Mouse (Mus musculus): ENCODE results near the gene Mink1. TPM values are rescaled to one million over a fixed set of nuclear protein-coding genes. Genes with fewer than 3 reads are reported as not detected.
A peak's percentile ranks its signal among the peaks of the same experiment; 100 is the strongest.

Mink1 gene
- total RNA-seq, 2 experiments from 2014 or later: 350 to 366 TPM

DNA sequence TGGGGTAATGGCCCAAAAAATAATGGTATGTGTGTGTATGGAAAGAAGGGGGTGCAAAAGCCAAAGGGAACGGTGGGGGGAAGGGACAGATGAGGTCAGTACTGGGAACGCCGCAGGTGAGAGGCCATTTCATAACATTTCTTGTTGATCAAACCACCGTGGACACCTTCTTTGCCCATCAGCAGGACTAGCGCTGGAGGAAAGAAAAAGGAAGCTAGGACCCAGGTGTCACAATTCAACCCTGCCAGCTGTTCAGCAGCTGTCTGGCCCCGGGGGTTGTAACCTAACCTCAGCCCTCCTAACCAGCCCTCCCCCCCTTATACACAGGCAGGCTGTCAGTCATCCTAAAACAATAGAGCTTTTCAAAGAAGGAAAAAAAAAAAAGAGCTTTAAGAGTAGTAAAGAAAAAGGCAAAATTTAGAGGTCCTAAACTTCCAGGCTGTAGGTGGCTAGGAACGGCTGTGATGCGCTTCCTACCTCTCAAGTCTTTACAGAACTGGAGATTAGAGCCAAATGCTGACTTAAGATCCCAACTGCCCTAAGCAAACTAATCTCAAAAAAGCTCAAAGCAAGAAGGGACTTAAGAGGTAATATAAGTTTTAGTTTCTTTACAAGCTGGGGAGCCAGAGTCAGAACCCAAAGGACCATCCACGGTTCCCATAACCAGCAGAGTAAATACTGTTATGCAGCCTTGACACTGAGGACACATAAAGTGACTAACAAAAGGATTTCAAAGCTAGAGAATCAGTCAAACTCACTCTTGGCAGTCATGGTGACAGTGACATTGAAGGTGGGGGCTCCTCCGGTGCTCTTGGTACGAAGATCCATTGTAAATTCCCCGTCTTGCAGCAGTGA, 89.6 kb downstream of the Mink1 start:
- no peak for DNase-seq (ENCODE audit: low spot score in 2 of 2)

DNA sequence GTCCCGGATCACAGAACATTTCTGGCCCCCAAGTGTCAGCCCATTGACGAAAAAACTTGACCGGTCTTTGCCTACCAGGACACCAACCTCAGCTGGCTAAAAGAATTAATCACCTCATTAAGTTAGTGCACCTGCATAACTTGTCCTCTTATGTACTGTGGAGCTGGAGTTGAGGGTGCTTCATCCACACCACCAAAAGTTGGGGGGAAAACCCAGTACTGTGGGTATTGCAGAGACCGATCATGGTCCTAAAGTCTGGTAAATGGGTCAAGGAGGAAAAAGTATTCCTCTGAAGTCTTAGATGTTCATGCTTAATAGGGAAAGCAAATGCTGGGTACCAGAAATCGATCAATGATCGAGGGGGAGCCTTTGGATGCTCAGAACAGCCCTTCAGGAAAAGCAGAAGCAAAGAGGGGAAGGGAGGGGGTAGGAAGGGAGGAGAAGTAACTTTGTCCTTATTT, 90.2 kb downstream of the Mink1 start:
- DNase-seq (ENCODE audit: low spot score in 2 of 2): no peak

DNA sequence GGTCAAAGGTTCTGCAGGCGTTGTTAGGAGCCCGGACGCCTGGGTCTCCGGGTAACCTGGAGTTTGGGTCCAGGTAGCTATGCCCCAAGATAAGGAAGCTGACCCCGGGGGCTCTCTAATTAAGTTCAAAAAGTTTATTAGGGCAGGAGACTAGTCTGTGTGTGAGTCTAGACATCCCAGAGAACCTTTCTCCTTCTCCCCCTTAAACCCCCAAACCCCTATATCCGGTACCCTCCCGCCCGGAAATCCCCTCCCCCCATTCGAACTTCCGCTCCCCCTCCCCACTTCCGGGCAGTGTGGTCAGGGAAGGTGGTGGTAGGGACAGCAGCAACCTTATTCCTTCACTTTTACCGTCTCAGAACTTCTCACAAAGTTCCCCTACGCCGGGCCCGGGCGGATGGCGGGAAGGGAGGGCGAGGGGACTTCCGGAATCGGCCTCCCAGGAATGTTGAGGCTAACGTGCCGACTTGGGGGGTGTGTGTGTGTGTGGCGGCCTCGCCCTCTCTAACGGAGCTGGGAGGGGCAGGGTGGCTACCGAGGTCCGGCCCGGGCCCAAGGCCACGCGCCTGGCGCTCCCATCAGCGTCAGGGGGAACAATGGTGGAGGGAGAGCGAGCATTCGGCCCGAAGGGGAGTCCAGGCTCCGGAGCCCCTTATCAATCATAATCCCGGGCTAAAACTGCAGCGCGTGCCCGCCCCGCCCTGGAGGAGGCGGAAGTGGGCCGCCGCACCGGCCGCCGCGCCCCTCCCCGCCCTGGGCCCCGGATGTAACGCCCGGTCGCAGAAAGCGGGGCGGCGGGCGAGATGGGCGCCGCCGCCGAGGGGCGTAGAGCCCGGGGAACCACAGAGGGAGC, 90.9 kb downstream of the Mink1 start:
- DNase-seq (ENCODE audit: low spot score in 2 of 2): peak in 1 of 2 experiments; percentile 46

DNA sequence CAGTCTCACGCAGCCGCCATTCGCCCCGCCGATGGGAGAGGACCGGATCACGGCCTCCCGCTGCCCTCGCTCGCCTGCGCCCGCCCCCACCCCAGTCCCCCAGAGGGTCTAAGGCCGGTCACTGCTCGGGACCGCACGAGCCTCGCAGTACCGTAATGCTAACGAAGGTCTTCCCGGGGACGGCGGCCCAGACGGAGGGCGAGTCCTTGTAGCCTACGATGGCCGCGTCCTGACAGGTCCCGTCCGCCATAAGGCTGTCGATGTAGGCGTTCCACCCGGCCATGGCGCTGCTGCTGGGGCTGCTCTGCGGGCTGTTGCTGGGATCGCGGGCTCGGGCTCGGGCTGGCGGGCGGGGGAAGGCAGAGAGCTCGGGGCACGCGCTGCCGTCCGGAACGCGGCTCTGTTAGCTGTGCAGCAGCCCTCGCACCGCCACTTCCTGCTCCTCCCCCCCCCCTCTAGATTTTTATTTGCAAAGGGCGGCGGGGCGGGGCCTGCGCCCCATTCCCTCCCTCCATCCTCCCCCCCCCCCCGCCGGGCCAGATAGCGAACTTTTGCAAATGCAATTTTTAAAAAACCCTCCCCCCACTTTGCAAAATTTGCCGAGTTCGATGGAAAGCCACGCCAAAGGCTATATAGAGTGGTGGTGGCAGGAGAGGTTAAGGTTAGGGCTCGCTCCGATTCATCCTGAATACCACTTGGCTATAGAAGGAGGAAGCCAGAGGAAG, 91.7 kb downstream of the Mink1 start, which contains the start of gene Pfn1:
TSS of gene Pfn1 (minus strand) at position 447 of the 725 bp plus-strand sequence.
- peak; percentile 62 to 73 for DNase-seq (ENCODE audit: low spot score in 2 of 2)

DNA sequence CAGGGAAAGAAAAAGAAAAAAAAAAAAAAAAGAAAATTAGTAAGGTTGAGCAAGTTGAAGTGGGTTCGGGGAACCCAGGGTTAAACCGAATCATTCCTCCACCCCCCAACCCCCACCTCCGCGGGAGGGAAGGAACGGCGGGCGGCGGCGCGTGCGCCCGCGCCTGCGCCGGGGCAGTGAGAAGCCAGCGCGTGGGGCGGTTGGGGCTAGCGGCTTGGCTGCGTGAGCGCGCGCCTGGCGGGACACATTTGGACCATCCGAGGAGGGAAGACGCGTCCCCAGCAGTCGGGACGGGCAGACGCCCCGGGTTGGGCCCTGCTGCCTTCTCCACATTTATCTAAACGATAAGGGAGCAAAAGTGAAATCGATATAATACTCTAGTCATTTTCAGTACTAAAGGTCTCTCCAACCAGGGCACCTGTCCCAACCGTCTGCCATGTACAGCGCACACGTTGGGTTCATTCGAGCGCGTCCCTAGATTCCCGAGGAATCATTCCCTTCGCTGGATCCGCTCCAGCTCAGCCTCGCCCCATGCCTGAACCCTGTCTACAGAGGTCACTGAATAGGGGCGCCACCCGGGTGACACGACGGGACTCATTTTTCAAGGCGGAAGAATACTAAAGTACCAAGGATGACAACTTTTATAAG, 92.4 kb downstream of the Mink1 start:
- DNase-seq (ENCODE audit: low spot score in 2 of 2): peak in 1 of 2 experiments; percentile 78

DNA sequence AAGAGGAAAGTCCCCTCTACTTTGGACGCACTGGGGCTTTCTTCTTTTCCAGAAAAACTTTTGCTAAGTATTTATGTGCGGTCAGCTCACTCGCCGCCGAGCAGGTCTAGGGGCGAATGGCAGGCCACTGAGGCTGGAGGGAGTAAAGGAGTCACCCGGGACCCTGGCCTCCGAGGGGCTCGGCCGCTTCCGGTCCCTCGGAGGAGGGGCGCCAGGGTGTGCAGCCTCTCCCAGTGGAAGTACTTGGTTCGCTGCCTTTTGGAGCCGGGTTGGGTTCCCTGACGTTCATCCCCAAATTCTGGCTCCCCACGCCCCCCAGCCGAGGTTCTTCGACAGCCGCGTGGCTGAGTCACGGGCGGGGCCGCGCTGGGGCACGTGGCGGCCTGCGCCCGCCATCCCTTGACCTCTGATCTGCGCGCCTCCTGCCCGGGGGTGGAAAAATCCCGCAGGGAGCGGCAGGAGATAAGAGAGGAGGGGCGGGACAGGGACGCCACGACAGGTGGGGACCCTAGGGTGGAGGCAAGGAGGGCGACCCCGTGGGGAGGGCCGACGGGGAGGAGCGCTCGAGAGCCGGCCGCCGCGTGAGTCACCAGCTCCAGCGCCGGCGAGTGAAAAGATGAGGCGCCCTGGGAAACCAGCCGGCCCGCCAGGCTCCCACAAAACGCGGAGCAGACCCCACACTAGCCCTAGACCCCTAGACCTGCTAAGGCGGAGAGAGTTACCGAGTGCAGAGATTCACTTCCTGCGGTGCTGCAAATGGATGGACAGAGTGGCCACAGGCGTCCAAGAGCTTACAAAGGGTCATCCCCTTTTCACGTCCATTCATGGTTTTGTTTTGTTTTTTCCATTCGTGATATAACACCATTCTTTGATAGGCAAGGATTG, 93.1 kb downstream of the Mink1 start:
- no peak for DNase-seq (ENCODE audit: low spot score in 2 of 2)

DNA sequence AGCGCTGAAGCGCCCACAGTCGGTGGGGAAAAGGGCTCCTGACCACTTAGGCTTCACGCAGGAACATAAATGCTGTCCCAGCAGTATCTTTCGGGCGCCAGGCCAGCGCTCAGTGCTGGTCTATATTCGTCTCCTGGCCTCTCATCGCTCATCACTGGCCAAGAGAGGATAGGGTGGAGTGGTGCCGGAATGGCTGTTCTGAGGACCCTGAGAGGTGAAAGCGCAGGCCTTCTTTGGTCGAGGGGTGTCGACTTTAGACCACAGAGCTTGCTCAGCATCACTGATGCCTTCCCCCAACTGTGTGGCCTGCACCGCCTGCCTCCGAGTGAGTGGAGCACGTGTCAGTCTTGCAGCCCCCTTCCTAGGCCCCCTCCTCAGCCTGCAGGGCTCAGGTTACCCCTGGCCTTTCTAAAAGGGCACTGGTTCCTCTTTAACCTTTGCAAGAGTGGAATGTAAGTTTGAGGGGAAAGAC, 93.8 kb downstream of the Mink1 start:
- no peak for DNase-seq (ENCODE audit: low spot score in 2 of 2)

DNA sequence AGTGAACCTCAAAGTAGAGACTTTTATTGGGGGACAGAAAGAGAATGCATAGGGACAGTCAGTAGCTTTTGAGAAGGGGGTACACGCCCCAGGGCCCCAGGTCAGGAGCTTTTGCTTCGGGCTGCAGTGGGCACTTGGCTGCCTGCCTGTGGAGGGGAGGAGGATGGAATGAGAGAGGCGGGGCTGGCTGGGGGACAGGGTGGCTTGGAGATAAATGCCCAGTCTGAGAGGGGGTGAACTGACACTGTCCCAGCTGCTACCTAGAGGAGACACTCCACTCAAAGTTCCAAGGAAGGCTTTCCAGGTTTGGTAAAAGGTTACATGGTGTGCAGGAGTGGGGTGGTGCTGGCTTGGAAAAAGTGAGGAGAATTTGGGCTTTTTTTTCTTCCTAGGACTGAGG, 94.3 kb downstream of the Mink1 start, which contains the start of gene Eno3:
TSS of gene Eno3 (plus strand) at position 239 of the 400 bp plus-strand sequence.
- no peak for DNase-seq (ENCODE audit: low spot score in 2 of 2)

DNA sequence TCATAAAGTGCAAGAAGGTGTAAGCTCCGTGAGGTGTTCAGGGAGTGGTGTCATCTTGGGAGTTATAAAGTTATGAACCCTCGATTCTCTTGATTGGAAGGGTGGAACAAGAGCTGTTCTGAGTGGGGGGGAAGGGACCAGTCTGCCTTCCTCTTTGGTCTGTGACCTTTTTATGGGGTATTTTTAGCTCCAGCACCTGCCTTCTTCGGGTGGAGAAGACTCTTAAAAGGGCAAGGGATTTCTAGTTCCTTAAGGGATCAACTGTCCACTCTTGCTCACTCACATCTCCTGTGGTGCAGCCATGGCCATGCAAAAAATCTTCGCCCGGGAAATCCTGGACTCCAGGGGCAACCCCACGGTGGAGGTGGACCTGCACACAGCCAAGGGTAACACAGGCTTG, 94.9 kb downstream of the Mink1 start:
- DNase-seq (ENCODE audit: low spot score in 2 of 2): no peak

DNA sequence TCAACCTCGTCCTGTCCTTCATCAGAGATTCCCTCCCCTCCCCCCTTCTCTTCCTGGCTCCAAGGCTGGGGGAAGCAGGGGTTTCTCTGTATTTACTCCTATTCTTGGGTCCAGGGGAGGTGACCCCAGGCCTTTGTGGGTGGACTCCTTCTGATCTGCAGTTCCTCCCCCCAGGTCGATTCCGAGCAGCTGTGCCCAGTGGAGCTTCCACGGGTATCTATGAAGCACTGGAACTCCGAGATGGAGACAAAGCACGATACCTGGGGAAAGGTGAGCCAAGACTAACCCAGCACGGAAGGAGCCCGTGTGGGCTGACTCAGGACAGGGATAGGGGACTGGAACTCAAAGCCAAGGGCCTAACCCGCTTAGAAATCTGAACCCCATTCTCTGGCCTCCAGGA, 95.3 kb downstream of the Mink1 start:
- no peak for DNase-seq (ENCODE audit: low spot score in 2 of 2)

DNA sequence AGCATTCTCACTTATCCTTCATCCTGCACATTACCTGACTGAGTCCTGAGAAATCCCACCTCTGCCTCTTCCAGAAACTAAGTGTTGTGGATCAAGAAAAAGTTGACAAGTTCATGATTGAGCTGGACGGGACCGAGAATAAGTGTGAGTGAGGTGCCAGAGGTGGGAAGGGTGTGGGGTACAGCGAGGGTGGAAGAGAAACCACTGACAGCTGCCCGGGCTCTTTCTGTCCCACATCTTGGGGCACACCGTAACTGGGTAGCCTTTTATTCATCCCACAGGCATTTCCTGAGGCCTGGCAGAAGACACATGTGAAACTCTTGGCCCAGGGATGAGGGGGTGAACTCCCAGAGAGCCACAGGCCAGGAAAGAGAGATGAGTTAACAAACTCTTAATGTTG, 95.8 kb downstream of the Mink1 start:
- DNase-seq (ENCODE audit: low spot score in 2 of 2): no peak

DNA sequence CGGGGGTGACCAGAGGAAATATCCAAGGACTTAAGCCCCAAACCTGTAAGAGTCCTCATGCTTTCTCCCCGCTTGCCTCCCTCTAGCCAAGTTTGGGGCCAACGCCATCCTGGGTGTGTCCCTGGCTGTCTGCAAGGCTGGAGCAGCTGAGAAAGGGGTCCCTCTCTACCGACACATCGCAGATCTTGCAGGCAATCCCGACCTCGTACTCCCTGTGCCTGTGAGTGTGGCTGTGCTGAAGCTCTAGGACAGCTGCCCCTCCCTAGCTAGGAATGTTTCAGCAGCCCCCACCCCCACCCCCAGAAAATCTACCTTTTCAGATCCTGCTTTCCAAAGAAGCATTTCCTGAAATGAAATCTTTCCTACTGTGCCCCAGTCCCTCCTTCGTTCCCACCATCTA, 96.3 kb downstream of the Mink1 start:
- no peak for DNase-seq (ENCODE audit: low spot score in 2 of 2)

DNA sequence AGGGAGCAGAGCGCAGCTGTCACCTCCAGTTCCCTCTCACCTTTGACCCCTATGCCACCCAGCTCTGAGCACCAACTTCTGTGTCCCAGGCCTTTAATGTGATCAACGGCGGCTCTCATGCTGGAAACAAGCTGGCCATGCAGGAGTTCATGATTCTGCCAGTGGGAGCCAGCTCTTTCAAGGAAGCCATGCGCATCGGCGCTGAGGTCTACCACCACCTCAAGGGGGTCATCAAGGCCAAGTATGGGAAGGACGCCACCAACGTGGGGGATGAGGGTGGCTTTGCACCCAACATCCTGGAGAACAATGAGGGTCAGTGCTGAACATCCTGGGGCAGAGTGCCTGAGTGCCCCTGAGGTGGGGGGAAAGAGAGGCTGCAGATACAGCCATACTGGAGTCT, 97.9 kb downstream of the Mink1 start:
- no peak for DNase-seq (ENCODE audit: low spot score in 2 of 2)

DNA sequence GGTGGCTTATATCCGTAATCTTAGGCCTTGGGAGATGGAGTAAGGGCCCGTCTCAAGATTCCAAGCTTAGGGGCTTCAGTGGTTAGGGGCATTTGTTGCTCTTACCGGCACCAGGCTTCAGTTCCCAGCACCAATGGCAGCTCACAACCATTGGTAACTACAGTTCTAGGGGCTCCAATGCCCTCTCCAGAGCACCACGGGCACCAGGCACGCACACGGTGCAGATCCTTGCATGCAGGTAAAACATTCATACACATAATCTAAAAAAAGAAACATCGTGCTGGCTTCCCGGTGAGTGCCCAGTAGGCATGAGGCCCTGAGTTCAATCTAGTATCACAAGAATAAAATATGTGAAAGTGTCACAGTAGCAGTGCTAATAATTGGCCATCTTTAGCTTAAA, 100.4 kb downstream of the Mink1 start:
- DNase-seq (ENCODE audit: low spot score in 2 of 2): no peak

DNA sequence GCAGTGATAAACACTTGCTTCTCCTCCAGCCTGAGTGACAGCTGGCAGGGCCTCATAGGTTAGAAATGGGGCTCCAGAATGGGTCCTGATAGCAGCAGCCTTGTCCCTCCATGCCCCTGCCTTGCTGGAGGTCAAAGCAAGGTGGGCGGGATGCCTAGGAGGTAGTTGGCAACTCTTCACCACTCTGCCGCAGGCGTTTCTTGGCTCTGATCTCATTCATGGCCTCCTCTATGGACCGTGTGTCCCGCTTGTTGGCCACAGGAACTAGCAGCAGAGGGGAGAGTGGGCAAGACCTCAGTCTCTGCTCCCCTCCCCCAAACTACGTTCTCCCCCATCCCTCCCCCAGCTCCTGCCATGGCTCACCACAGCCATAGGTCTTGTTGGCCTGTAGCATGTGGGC, 101.3 kb downstream of the Mink1 start:
- no peak for DNase-seq (ENCODE audit: low spot score in 2 of 2)

All from layer of hippocampus, postnatal 14 days (tissue).